Mouse (Mus musculus) MEL (cell line): ENCODE results near the gene Pla2g16. TPM values are rescaled to one million over a fixed set of nuclear protein-coding genes. Genes with fewer than 3 reads are reported as not detected.
A peak's percentile ranks its signal among the peaks of the same experiment; 100 is the strongest.

Experiments
- DNase-seq: peaks from one replicate; pipeline ENCODE4 v3.0.0; 2011; ENCODE audit warnings: low read depth, low spot score
- H3K27ac ChIP-seq: 2 replicates; pipeline ENCODE4 v1.5.1; 2012; ENCODE audit warnings: low read depth, mild to moderate bottlenecking, control low read depth, low read length, moderate library complexity; ENCODE audit not compliant: control insufficient read depth
- H3K27me3 ChIP-seq, 2 experiments: fragments of 150-350 bp in 1 of 2; sonication (generic) in 1 of 2; 2 replicates each; pipeline ENCODE4 v1.6.1; 2012; ENCODE audit warnings: low read length in 2 of 2, mild to moderate bottlenecking in 2 of 2, improper control_type of control experiment in 1 of 2, moderate library complexity in 1 of 2; ENCODE audit not compliant: insufficient read depth in 2 of 2, control insufficient read depth in 1 of 2
- H3K36me3 ChIP-seq, 2 experiments: 2 replicates each; pipeline ENCODE4 v1.6.1; 2012 to 2014; ENCODE audit warnings: low read length in 2 of 2, improper control_type of control experiment in 1 of 2, inconsistent platforms in 1 of 2, mild to moderate bottlenecking in 1 of 2; ENCODE audit not compliant: insufficient read depth in 2 of 2, control insufficient read depth in 1 of 2
- H3K4me1 ChIP-seq, 2 experiments: fragments of 150-350 bp in 1 of 2; sonication (generic) in 1 of 2; 2 replicates each; pipeline ENCODE4 v1.6.1; 2012; ENCODE audit warnings: low read length in 2 of 2, improper control_type of control experiment in 1 of 2, mild to moderate bottlenecking in 1 of 2; ENCODE audit not compliant: insufficient read depth in 2 of 2, control insufficient read depth in 1 of 2
- H3K4me3 ChIP-seq, 2 experiments: fragments of 150-350 bp in 1 of 2; sonication (generic) in 1 of 2; 2 replicates each; pipeline ENCODE4 v1.5.1; 2012; ENCODE audit warnings: low read depth in 2 of 2, low read length in 2 of 2, mild to moderate bottlenecking in 2 of 2, moderate library complexity in 2 of 2, control low read depth in 1 of 2, improper control_type of control experiment in 1 of 2; ENCODE audit not compliant: control insufficient read depth in 1 of 2, insufficient read depth in 1 of 2
- H3K79me2 ChIP-seq: 2 replicates; pipeline ENCODE4 v1.6.1; 2012; ENCODE audit warnings: mild to moderate bottlenecking, low read length, moderate library complexity; ENCODE audit not compliant: control insufficient read depth, poor library complexity, insufficient read depth
- H3K9ac ChIP-seq: 2 replicates; pipeline ENCODE4 v1.6.1; 2012; ENCODE audit warnings: low read depth, mild to moderate bottlenecking, control low read depth, low read length, moderate library complexity; ENCODE audit not compliant: control insufficient read depth, poor library complexity, severe bottlenecking
- H3K9me3 ChIP-seq: fragments of 150-350 bp; sonication (generic); replicated peaks from 2 replicates; pipeline ENCODE4 v1.6.1; 2012; ENCODE audit warnings: mild to moderate bottlenecking, low read length, improper control_type of control experiment, moderate library complexity; ENCODE audit not compliant: insufficient read depth
- BHLHE40 ChIP-seq: IDR thresholded peaks from 2 replicates; pipeline ENCODE4 v1.6.1; 2012; ENCODE audit warnings: low read depth, mild to moderate bottlenecking, inconsistent platforms, low read length, improper control_type of control experiment, borderline replicate concordance
- CTCF ChIP-seq, 3 experiments: IDR thresholded peaks in 2 of 3; conservative IDR thresholded peaks in 1 of 3; 2 replicates each; pipeline ENCODE4 v1.5.1; 2011 to 2012; ENCODE audit warnings: low read length in 3 of 3, low read depth in 2 of 3, mild to moderate bottlenecking in 2 of 3, improper control_type of control experiment in 1 of 3, inconsistent platforms in 1 of 3, mixed read lengths in 1 of 3, moderate library complexity in 1 of 3; ENCODE audit not compliant: control insufficient read depth in 1 of 3, insufficient read depth in 1 of 3, poor library complexity in 1 of 3, severe bottlenecking in 1 of 3
- E2F4 ChIP-seq: IDR thresholded peaks from 2 replicates; pipeline ENCODE4 v1.6.1; 2011; ENCODE audit warnings: low read depth, low read length, improper control_type of control experiment, borderline replicate concordance
- ELF1 ChIP-seq: IDR thresholded peaks from 2 replicates; pipeline ENCODE4 v1.6.1; 2014; ENCODE audit warnings: low read depth, mild to moderate bottlenecking, inconsistent platforms, low read length, improper control_type of control experiment, moderate library complexity
- EP300 ChIP-seq, 2 experiments: IDR thresholded peaks; 2 replicates each; pipeline ENCODE4 v1.6.1; 2011; ENCODE audit warnings: improper control_type of control experiment in 2 of 2, low read length in 2 of 2, low read depth in 1 of 2, mild to moderate bottlenecking in 1 of 2
- GABPA ChIP-seq: IDR thresholded peaks from 2 replicates; pipeline ENCODE4 v1.6.1; 2012; ENCODE audit warnings: low read depth, mild to moderate bottlenecking, inconsistent platforms, low read length, improper control_type of control experiment, moderate library complexity
- GATA1 ChIP-seq: IDR thresholded peaks from 2 replicates; pipeline ENCODE4 v1.6.1; 2011; ENCODE audit warnings: low read depth, low read length, improper control_type of control experiment
- MAFK ChIP-seq: IDR thresholded peaks from 2 replicates; pipeline ENCODE4 v1.6.1; 2011; ENCODE audit warnings: low read depth, mild to moderate bottlenecking, low read length, improper control_type of control experiment, borderline replicate concordance
- MAX ChIP-seq: IDR thresholded peaks from 2 replicates; pipeline ENCODE4 v1.6.1; 2011; ENCODE audit warnings: low read length, improper control_type of control experiment
- MEF2A ChIP-seq: IDR thresholded peaks from 2 replicates; pipeline ENCODE4 v1.6.1; 2014; ENCODE audit warnings: low read depth, mild to moderate bottlenecking, inconsistent platforms, low read length, improper control_type of control experiment; ENCODE audit not compliant: poor library complexity, insufficient replicate concordance, severe bottlenecking; ENCODE audit errors: extremely low read depth
- MYC ChIP-seq: IDR thresholded peaks from 2 replicates; pipeline ENCODE4 v1.6.1; 2011; ENCODE audit warnings: low read depth, mild to moderate bottlenecking, low read length, improper control_type of control experiment, moderate library complexity
- NELFE ChIP-seq: IDR thresholded peaks from 2 replicates; pipeline ENCODE4 v1.6.1; 2011; ENCODE audit warnings: low read depth, low read length, improper control_type of control experiment
- POLR2AphosphoS2 ChIP-seq: IDR thresholded peaks from 2 replicates; pipeline ENCODE4 v1.6.1; 2011; ENCODE audit warnings: low read length, improper control_type of control experiment
- RAD21 ChIP-seq: IDR thresholded peaks from 2 replicates; pipeline ENCODE4 v1.6.1; 2011; ENCODE audit warnings: mild to moderate bottlenecking, low read depth, low read length, improper control_type of control experiment
- SMC3 ChIP-seq: IDR thresholded peaks from 2 replicates; pipeline ENCODE4 v1.6.1; 2011; ENCODE audit warnings: low read depth, low read length, improper control_type of control experiment
- TAL1 ChIP-seq: IDR thresholded peaks from 2 replicates; pipeline ENCODE4 v1.6.1; 2012; ENCODE audit warnings: mild to moderate bottlenecking, inconsistent platforms, low read length, moderate library complexity, mixed read lengths
- TBP ChIP-seq: IDR thresholded peaks from 2 replicates; pipeline ENCODE4 v1.8.0; 2011; ENCODE audit warnings: low read depth, low read length, improper control_type of control experiment
- TCF12 ChIP-seq: IDR thresholded peaks from 2 replicates; pipeline ENCODE4 v1.6.1; 2014; ENCODE audit warnings: low read depth, mild to moderate bottlenecking, inconsistent platforms, low read length, improper control_type of control experiment, moderate library complexity
- ZC3H11A ChIP-seq: IDR thresholded peaks from 2 replicates; pipeline ENCODE4 v1.6.1; 2012; ENCODE audit warnings: low read depth, mild to moderate bottlenecking, inconsistent platforms, low read length, improper control_type of control experiment
- ZMIZ1 ChIP-seq: IDR thresholded peaks from 2 replicates; pipeline ENCODE4 v1.6.1; 2012; ENCODE audit warnings: low read depth, mild to moderate bottlenecking, inconsistent platforms, low read length, improper control_type of control experiment, moderate library complexity
- polyA plus RNA-seq, 2 experiments: library from polyadenylated mRNA; stranded (reverse) in 1 of 2; unstranded in 1 of 2; fragments of >175 nt in 1 of 2; fragments of >200 nt in 1 of 2; gene quantifications; 2 replicates each; pipeline versions ENCODE4 v1.2.1 to v1.2.4; 2012; ENCODE audit warnings: low replicate concordance in 2 of 2, low read depth in 1 of 2; ENCODE audit not compliant: insufficient read length in 2 of 2, insufficient read depth in 1 of 2, missing spikeins in 1 of 2
- total RNA-seq: library from RNA; depleted of rRNA; stranded (reverse); fragments of 300-350 nt; gene quantifications from 2 replicates; pipeline ENCODE4 v1.2.3, GENCODE M21; 2012

The Pla2g16 gene
- total and polyA plus RNA-seq, 3 experiments, result 19.0 to 24.7 TPM; not detected in 1

DNA sequence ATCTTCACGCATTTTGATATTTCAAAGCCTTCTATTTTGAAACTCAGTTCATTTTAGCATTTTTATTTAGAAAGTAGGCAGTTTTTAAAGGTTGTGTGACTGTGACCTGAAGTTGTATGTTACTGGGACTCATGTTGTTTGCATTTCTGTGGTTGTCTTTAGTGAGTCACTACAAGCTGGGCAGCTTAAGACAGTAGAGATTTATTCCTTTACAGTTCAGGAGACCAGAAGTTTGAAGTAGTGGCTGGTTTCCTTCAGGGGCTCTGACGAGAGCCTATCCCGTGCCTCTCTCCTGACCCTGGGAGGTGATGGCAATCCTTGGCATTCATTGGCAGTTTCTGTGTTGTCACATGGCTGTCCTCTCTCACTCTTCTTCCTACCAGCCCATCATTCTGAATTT lies 32.4 kb upstream of the Pla2g16 start (continued):
- no peak for TF ChIP-seq MYC

- H3K9ac ChIP-seq, result no peak overlapping the region
- H3K9me3 ChIP-seq, result no peaks in the 10 kb centered on the region
- no peaks in the 10 kb centered on the region for H3K4me1 ChIP-seq
- H3K27me3 ChIP-seq, result no peaks in the 10 kb centered on the region
- no peaks in the 10 kb centered on the region for H3K79me2 ChIP-seq
- peak; percentile 62 to 88 (median 72) for TF ChIP-seq CTCF (IDR thresholded peaks at IDR 0.05 in 2 of 3, conservative IDR thresholded peaks at IDR 0.05 in 1 of 3; ENCODE audit: control insufficient read depth in 1 of 3, insufficient read depth in 1 of 3, low read depth in 2 of 3, low read length in 3 of 3, poor library complexity in 1 of 3, severe bottlenecking in 1 of 3)
- no peak for TF ChIP-seq MAX
- TF ChIP-seq ELF1, result no peak
- no peak for TF ChIP-seq TCF12
- TF ChIP-seq NELFE, result no peak
- TF ChIP-seq ZC3H11A, result peak; percentile 72
- TF ChIP-seq GATA1, result no peak
- TF ChIP-seq TAL1, result no peak
- TF ChIP-seq POLR2AphosphoS2, result no peak
- TF ChIP-seq MYC, result no peak
- peak; percentile 90 for TF ChIP-seq SMC3
- TF ChIP-seq E2F4, result no peak
- TF ChIP-seq TBP, result no peak
- no peak for TF ChIP-seq GABPA
- no peak for TF ChIP-seq MEF2A
- TF ChIP-seq EP300 (IDR thresholded peaks at IDR 0.05; ENCODE audit: low read depth in 1 of 2, low read length in 2 of 2), result no peak
- no peak for TF ChIP-seq ZMIZ1
- TF ChIP-seq RAD21, result peak; percentile 91
- no peak for TF ChIP-seq BHLHE40
- TF ChIP-seq MAFK, result no peak
- H3K27ac ChIP-seq, result no peak overlapping the region
- no peak overlapping the region for H3K4me3 ChIP-seq
- peak; percentile 76 for DNase-seq
- H3K36me3 ChIP-seq, result peaks cover 2 to 10% of the 10 kb centered on the region in 2 experiments
These were observed 28.4 kb upstream of the Pla2g16 start for GRCm38 (mm10) chr19:7528639-7529428.
